Mouse (Mus musculus) thymus, postnatal 0 days (tissue): ENCODE results near the gene Ugt1a7c. TPM values are rescaled to one million over a fixed set of nuclear protein-coding genes. Genes with fewer than 3 reads are reported as not detected.
A peak's percentile ranks its signal among the peaks of the same experiment; 100 is the strongest.

ENCODE experiments used
- DNase-seq: peaks from one replicate; pipeline ENCODE4 v3.0.0-alpha.2; 2015; ENCODE audit warnings: low spot score
- polyA plus RNA-seq: library from polyadenylated mRNA; unstranded; fragments of >200 nt; fragmentation: Nextera tagmentation; extraction: Ambion mirVana; gene quantifications from 2 replicates; pipeline ENCODE4 v1.2.1, GENCODE M21; 2015

Ugt1a7c gene
- polyA plus RNA-seq, 1 experiment from 2014 or later: 2.4 TPM

- DNase-seq: no peak
Observed at GRCm38 (mm10) chr1:88192136-88192535, 97.3 kb downstream of the Ugt1a7c start.

GRCm38 (mm10) chr1:88195687-88196086 is 100.8 kb downstream of the Ugt1a7c start:
- DNase-seq: no peak

- no peak for DNase-seq
Observed at GRCm38 (mm10) chr1:88197443-88197842, 102.6 kb downstream of the Ugt1a7c start.

GRCm38 (mm10) chr1:88199996-88200395 is 105.1 kb downstream of the Ugt1a7c start:
- no peak for DNase-seq

GRCm38 (mm10) chr1:88200456-88200855 is 105.6 kb downstream of the Ugt1a7c start, which contains the start of gene Ugt1a2:
Ugt1a2 (plus strand) TSS chr1:88200601.
- DNase-seq: no peak

- DNase-seq: peak; percentile 79
Observed at GRCm38 (mm10) chr1:88205294-88205922, 110.5 kb downstream of the Ugt1a7c start, which contains the start of gene Dnajb3. Dnajb3 (minus strand) TSS chr1:88205782.

GRCm38 (mm10) chr1:88206843-88207479 is 112.1 kb downstream of the Ugt1a7c start:
- DNase-seq: no peak

- DNase-seq: peak; percentile 2
Observed at GRCm38 (mm10) chr1:88211812-88212211, 117.0 kb downstream of the Ugt1a7c start, which contains the start of gene Ugt1a1. Ugt1a1 (plus strand) TSS chr1:88211959.

- peak; percentile 20 for DNase-seq
Observed at GRCm38 (mm10) chr1:88212341-88213045, 117.6 kb downstream of the Ugt1a7c start.

- peak; percentile 16 for DNase-seq
Observed at GRCm38 (mm10) chr1:88213061-88213460, 118.2 kb downstream of the Ugt1a7c start.

- peak; percentile 24 for DNase-seq
Observed at GRCm38 (mm10) chr1:88213766-88214461, 119.1 kb downstream of the Ugt1a7c start.

- DNase-seq: peak; percentile 8
Observed at GRCm38 (mm10) chr1:88214462-88214952, 119.6 kb downstream of the Ugt1a7c start.

- peak; percentile 5 for DNase-seq
Observed at GRCm38 (mm10) chr1:88215466-88216380, 120.9 kb downstream of the Ugt1a7c start.

- DNase-seq: peak; percentile 3
Observed at GRCm38 (mm10) chr1:88216551-88216950, 121.7 kb downstream of the Ugt1a7c start.

GRCm38 (mm10) chr1:88217144-88217543 is 122.3 kb downstream of the Ugt1a7c start:
- peak; percentile 11 for DNase-seq

GRCm38 (mm10) chr1:88217576-88217975 is 122.7 kb downstream of the Ugt1a7c start:
- peak; percentile 2 for DNase-seq

- peak; percentile 11 for DNase-seq
Observed at GRCm38 (mm10) chr1:88218051-88218450, 123.2 kb downstream of the Ugt1a7c start.

GRCm38 (mm10) chr1:88218591-88218990 is 123.7 kb downstream of the Ugt1a7c start:
- DNase-seq: no peak

- DNase-seq: no peak
Observed at GRCm38 (mm10) chr1:88219054-88219453, 124.2 kb downstream of the Ugt1a7c start.

- no peak for DNase-seq
Observed at GRCm38 (mm10) chr1:88220336-88220735, 125.5 kb downstream of the Ugt1a7c start.
